Mouse (Mus musculus) left cerebral cortex, adult 9 months (tissue): ENCODE results near the gene Defb21.
A peak's percentile ranks its signal among the peaks of the same experiment; 100 is the strongest.

Source experiments
- DNase-seq, 2 experiments: peaks; one replicate each; pipeline ENCODE4 v3.0.0; 2022; ENCODE audit warnings: low spot score in 2 of 2

The Defb21 gene

DNA sequence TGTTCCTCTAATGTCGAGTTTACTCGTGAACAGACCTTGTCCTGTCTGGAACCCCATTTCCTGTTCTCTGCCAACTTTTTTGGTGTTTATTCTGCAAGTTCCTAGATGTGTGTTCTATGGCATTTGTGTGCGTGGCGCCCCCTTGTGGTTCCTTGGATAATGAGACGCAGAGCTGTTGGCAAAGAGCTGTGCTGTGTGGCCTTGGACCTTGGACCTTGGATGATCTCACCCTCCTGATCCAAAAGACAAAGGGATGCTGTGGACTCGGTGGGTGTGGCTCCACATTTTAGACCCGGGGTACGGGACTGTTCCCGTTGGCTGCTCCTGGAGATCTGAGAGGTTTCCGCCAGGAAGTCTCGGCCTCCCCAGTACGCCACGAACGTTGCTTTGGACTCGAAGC is 31.5 kb downstream of the Defb21 start, which contains the start of gene Defb36:
Defb36 (plus strand) TSS at position 271 of the 400 bp plus-strand sequence.
- DNase-seq: peak in 1 of 2 experiments; percentile 30

DNA sequence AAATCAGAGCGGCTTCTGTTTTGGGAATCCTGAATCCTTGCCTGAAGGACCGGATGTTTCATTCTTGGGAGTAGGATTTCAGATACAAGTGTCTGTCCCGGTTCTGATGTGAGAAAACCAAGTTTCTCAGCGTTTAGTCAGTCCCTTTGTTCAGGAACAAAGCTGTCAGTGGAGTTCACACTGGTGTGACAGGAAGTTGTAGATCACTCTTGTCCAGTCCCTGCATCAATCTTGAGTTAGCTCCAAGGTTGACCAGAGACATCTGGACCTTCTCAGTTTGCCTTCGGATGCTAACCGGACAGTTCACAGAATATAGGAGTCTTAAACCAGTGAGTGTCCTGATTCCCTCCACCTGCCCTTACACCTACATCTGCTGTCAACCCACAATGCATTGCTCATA is 35.2 kb downstream of the Defb21 start:
- DNase-seq: no peak

DNA sequence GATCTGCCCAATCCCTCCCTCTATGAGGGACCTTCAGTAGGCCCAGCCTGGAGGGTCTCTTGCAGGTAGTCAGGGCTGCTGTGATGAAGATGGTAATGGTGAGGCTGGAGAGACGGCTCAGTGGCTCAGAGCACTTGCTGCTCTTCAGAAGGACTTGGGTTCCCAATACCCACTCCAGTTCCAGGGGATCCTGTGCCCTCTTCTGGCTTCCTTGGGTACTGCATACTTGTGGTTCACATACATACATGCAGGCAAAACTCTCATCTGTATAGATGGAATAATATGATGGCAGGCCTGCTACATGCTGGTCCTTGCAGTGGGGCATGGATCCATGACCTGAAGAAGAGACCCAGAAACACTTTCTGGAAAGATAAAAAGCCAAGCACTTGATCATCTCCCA is 36.2 kb downstream of the Defb21 start:
- DNase-seq: no peak

DNA sequence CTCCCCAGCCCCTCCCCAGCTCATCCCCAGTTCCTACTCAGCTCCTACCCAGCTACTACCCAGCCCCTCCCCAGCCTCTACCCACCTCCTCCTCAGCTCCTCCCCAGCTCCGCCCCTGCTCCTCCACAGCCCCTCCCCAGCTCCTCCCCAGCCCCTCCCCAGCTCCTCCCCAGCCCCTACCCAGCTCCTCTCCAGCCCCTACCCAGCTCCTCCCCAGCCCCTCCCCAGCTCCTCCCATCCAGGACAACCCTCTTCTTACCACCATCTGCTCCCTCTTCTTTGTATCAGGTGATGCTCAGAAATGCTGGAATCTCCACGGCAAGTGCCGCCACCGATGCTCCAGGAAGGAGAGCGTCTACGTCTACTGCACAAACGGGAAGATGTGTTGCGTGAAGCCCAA is 39.6 kb downstream of the Defb21 start:
- no peak for DNase-seq

- DNase-seq: peak in 1 of 2 experiments; percentile 64
Measured at GRCm38 (mm10) chr2:152615563-152615962, 43.0 kb downstream of the Defb21 start.

DNA sequence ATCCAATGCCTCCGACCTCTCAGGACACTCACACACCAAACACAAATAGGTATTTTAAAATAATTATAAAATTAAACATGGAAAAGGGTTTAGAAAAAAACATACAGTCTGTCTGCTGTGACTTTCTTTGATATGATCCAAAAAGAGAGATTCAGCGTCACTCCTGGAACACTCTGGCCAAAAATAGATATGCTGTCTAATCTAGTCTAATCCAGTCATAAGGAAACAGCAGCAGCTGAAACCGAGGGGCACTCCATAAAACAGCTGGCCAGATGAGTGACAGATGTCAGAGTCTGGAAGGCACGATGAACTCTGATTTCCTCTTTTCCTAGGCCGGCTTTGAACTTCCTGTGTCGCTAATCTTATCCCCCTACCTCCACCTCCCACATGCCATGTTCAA is 43.9 kb downstream of the Defb21 start:
- DNase-seq: no peak

GRCm38 (mm10) chr2:152617374-152617773 is 44.8 kb downstream of the Defb21 start:
- no peak for DNase-seq

- DNase-seq: peak in 1 of 2 experiments; percentile 19
Measured at GRCm38 (mm10) chr2:152620367-152621134, 48.0 kb downstream of the Defb21 start.

DNA sequence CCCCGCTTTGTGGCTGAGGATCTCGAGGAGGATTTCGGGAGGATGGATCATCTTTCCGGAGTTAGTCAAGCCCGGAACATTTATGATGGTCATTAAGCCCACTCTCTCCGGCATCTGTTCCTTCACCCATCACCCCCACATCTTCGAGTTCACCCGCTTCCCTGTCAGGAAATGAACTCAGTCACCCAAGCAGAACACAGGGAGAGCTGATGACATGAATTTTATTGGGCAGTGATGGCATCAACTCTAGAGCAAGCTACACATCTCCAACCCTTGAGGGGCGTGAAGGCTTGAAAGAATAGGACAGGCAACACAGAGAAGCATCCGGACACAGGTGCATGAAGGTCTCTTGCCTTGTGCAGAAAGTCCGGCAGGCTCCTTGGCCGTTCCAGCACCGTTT is 49.6 kb downstream of the Defb21 start:
- no peak for DNase-seq

DNA sequence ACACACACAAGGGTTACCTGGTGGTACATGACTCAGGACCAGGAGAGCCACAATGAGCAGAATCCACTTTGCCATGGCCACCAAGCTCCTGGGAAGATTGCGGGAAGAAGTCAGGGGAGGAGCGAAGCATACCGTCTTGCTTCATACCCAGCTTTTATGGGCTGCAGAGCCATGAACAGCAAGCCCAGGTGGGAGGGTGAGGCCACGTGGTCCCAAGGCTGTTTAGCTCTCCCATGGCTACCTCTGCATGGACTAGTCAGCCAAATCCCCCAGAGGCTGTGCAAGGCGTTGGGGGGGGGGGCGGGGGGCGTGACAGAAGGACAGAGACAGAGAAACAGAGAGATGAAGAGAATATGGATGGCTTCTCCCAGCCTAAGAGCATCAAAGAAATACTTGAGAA is 50.4 kb downstream of the Defb21 start, which contains the start of gene Defb25:
Defb25 (minus strand) TSS at position 101 of the 400 bp plus-strand sequence.
- no peak for DNase-seq
